Mouse (Mus musculus) stomach, postnatal 0 days (tissue): Measurements from ENCODE around the gene Axl. TPM values are rescaled to one million over a fixed set of nuclear protein-coding genes. Genes with fewer than 3 reads are reported as not detected.

Experiments
- ATAC-seq: fragments of 200-750 bp; cut with Nextera tagmentation; 2 replicates; pipeline ENCODE4 v1.8.0; 2017; ENCODE audit not compliant: low FRiP score, low TSS enrichment
- DNase-seq: peaks from one replicate; pipeline ENCODE4 v3.0.0-alpha.2; 2016; ENCODE audit warnings: low spot score
- H3K27ac ChIP-seq: fragments of 300-500 bp; sonication (generic); replicated peaks from 2 replicates; pipeline ENCODE4 v1.5.1; 2014; ENCODE audit warnings: mild to moderate bottlenecking, control low read depth
- H3K27me3 ChIP-seq: fragments of 300-500 bp; sonication (generic); 2 replicates; pipeline ENCODE4 v1.6.1; 2014; ENCODE audit warnings: low read length; ENCODE audit not compliant: control insufficient read depth, insufficient read depth
- H3K36me3 ChIP-seq: fragments of 300-500 bp; sonication (generic); 2 replicates; pipeline ENCODE4 v1.6.1; 2014; ENCODE audit warnings: low read length, mixed read lengths; ENCODE audit not compliant: control insufficient read depth, insufficient read depth
- H3K4me1 ChIP-seq: fragments of 300-500 bp; sonication (generic); replicated peaks from 2 replicates; pipeline ENCODE4 v1.6.1; 2014; ENCODE audit warnings: antibody characterized with exemption; ENCODE audit not compliant: control insufficient read depth, insufficient read depth
- H3K4me2 ChIP-seq: fragments of 300-500 bp; sonication (generic); replicated peaks from 2 replicates; pipeline ENCODE4 v1.6.1; 2014; ENCODE audit warnings: low read depth, mild to moderate bottlenecking, control low read depth, moderate library complexity
- H3K4me3 ChIP-seq: fragments of 300-500 bp; sonication (generic); 2 replicates; pipeline ENCODE4 v1.5.1; 2014; ENCODE audit warnings: low read depth, low read length, control low read depth
- H3K9ac ChIP-seq: fragments of 300-500 bp; sonication (generic); 2 replicates; pipeline ENCODE4 v1.6.1; 2014; ENCODE audit warnings: mild to moderate bottlenecking, low read length, control low read depth, mixed read lengths
- H3K9me3 ChIP-seq: fragments of 300-500 bp; sonication (generic); 2 replicates; pipeline ENCODE4 v1.6.1; 2016; ENCODE audit warnings: low read length; ENCODE audit not compliant: control insufficient read depth
- CTCF ChIP-seq: IDR thresholded peaks from 2 replicates; pipeline ENCODE4 v1.5.1; 2016; ENCODE audit warnings: antibody characterized with exemption, low read depth, mild to moderate bottlenecking, moderate library complexity
- EP300 ChIP-seq: optimal IDR thresholded peaks from 2 replicates; pipeline ENCODE3; 2016; ENCODE audit warnings: antibody characterized with exemption
- WGBS: fragments of 180-500 bp; shearing (Covaris S2); extraction: QIAGEN DNeasy Blood & Tissue Kit; methylation state at CpG from one replicate; pipeline ENCODE4 v1.1.7; 2014; 5-methylcytosine and 5-hydroxymethylcytosine counted together
- polyA plus RNA-seq: library from polyadenylated mRNA; unstranded; fragments of >200 nt; fragmentation: Nextera tagmentation; extraction: Ambion mirVana; gene quantifications from 2 replicates; pipeline ENCODE4 v1.2.1, GENCODE M21; 2015

The Axl gene
- polyA plus RNA-seq, 1 experiment from 2014 or later: 53.4 TPM

- H3K4me2 ChIP-seq: no peak overlapping the region
- 0 out of 2 replicates have a peak, but pooled peaks cover 5% of the 10 kb centered on the region for H3K4me1 ChIP-seq
- no peak overlapping the region for H3K27ac ChIP-seq
- no peaks in the 10 kb centered on the region for H3K9me3 ChIP-seq
- DNase-seq: no peak
- 60% methylated on average over 2 of the region's 2 CpGs for WGBS
- TF ChIP-seq EP300 (no peak), CTCF (no peak)
- H3K9ac ChIP-seq: no peak overlapping the region
- H3K4me3 ChIP-seq: no peak overlapping the region
- no peak for ATAC-seq
- H3K36me3 ChIP-seq: peaks cover 4% of the 10 kb centered on the region
- H3K27me3 ChIP-seq: no peaks in the 10 kb centered on the region
These were observed 23.2 kb upstream of the Axl start for GRCm38 (mm10) chr7:25811716-25812115.

GRCm38 (mm10) chr7:25805631-25806343 is 17.3 kb upstream of the Axl start:
- DNase-seq (peak; percentile 81), ATAC-seq (peak; percentile 41)
- peak overlapping the region; percentile 18; the same call in 1 of the 2 replicates for H3K4me3 ChIP-seq
- no peaks in the 10 kb centered on the region for H3K27me3 ChIP-seq
- H3K4me2 ChIP-seq: peak overlapping the region; percentile 49
- H3K9me3 ChIP-seq: no peaks in the 10 kb centered on the region
- no peak overlapping the region for H3K27ac ChIP-seq
- H3K4me1 ChIP-seq: no peaks in the 10 kb centered on the region; the same call in 1 of the 2 replicates
- 25% methylated on average over 21 of the region's 21 CpGs for WGBS
- peak overlapping the region; percentile 31; the same call in 1 of the 2 replicates for H3K9ac ChIP-seq
- TF ChIP-seq CTCF (peak; percentile 93), EP300 (no peak)
- H3K36me3 ChIP-seq: peaks cover 4% of the 10 kb centered on the region

GRCm38 (mm10) chr7:25804792-25805191 is 16.3 kb upstream of the Axl start:
- WGBS: 66% methylated on average over 4 of the region's 4 CpGs
- Histone ChIP-seq H3K36me3 (peaks cover 4% of the 10 kb centered on the region), H3K9ac (no peak overlapping the region), H3K27me3 (no peaks in the 10 kb centered on the region), H3K4me2 (no peak overlapping the region), H3K4me1 (no peaks in the 10 kb centered on the region; the same call in 1 of the 2 replicates), H3K9me3 (no peaks in the 10 kb centered on the region), H3K27ac (no peak overlapping the region), H3K4me3 (no peak overlapping the region)
- no peak for DNase-seq
- no peak for ATAC-seq
- TF ChIP-seq EP300: no peak

- Histone ChIP-seq H3K36me3 (peaks cover 2% of the 10 kb centered on the region), H3K9ac (no peak overlapping the region), H3K27ac (peak overlapping the region; percentile 88), H3K9me3 (no peaks in the 10 kb centered on the region), H3K4me2 (no peak overlapping the region), H3K4me1 (no peaks in the 10 kb centered on the region; the same call in 1 of the 2 replicates), H3K27me3 (no peaks in the 10 kb centered on the region), H3K4me3 (no peak overlapping the region)
- 85% methylated on average over 13 of the region's 13 CpGs for WGBS
- no peak for ATAC-seq
- TF ChIP-seq CTCF: no peak
- no peak for TF ChIP-seq EP300
- DNase-seq: no peak
These were observed 15.0 kb upstream of the Axl start for GRCm38 (mm10) chr7:25803460-25803859.

- ATAC-seq (peak; percentile 58; the same call in 1 of the 2 replicates), DNase-seq (peak; percentile 71)
- TF ChIP-seq CTCF: no peak
- no peak for TF ChIP-seq EP300
- H3K36me3 ChIP-seq: peaks cover 2% of the 10 kb centered on the region
- H3K4me3 ChIP-seq: no peak overlapping the region; the same call in 1 of the 2 replicates
- H3K4me1 ChIP-seq: no peaks in the 10 kb centered on the region; the same call in 1 of the 2 replicates
- H3K27ac ChIP-seq: peak overlapping the region; percentile 88
- H3K27me3 ChIP-seq: no peaks in the 10 kb centered on the region
- no peaks in the 10 kb centered on the region for H3K9me3 ChIP-seq
- H3K9ac ChIP-seq: peak overlapping the region; percentile 9; the same call in 1 of the 2 replicates
- 21% methylated on average over 24 of the region's 24 CpGs for WGBS
- peak overlapping the region; percentile 20; the same call in 1 of the 2 replicates for H3K4me2 ChIP-seq
These were observed 14.0 kb upstream of the Axl start for GRCm38 (mm10) chr7:25802241-25803125.
